In genomic region chr11:51345481-51346465, GRCm38 (mm10) we compare ENCODE assay signal across 12 mouse cellular contexts. TPM values are rescaled to one million over a fixed set of nuclear protein-coding genes. Genes with fewer than 3 reads are reported as not detected.
DNase-seq lines count a peak whose midpoint lies in the region; ATAC-seq lines count a peak whose summit lies in the region.
"Had no signal": no experiment of that assay in that cellular context is flagged by ENCODE, and none has a peak within 500 bp of the region (broad histone marks: within the 10 kb centered on the region; RNA-seq: fewer than 3 reads in every experiment).

No protein-coding gene starts in this region.

- no peak overlapping the region for H3K27ac ChIP-seq in hindbrain, embryonic 16.5 days (ENCODE audit: low read depth, low read length)
- H3K27ac ChIP-seq in hindbrain, embryonic 12.5 days = no peak overlapping the region
- H3K27ac ChIP-seq: embryonic facial prominence, embryonic 15.5 days had no signal

- 72% methylated on average over 21 of the region's 21 CpGs for WGBS in hindbrain, embryonic 16.5 days
- 85% methylated on average over 21 of the region's 21 CpGs for WGBS in hindbrain, embryonic 12.5 days

- H3K4me2 ChIP-seq in hindbrain, embryonic 16.5 days (ENCODE audit: low read length) = no peak overlapping the region
- H3K4me2 ChIP-seq in hindbrain, embryonic 12.5 days (replicated peaks) = no peak overlapping the region
- H3K4me2 ChIP-seq: embryonic facial prominence, embryonic 15.5 days; liver, embryonic 11.5 days had no signal

- H3K9ac ChIP-seq in hindbrain, embryonic 16.5 days (ENCODE audit: low read depth, low read length) = no peak overlapping the region
- H3K9ac ChIP-seq in hindbrain, embryonic 12.5 days = no peak overlapping the region
- H3K9ac ChIP-seq: embryonic facial prominence, embryonic 15.5 days had no signal

- intact Hi-C loops in heart, postnatal 14 days (cut with DNase I) = no loop called here

- peak; percentile 37; the same call in 1 of the 2 replicates for ATAC-seq in hindbrain, embryonic 16.5 days
- no peak for ATAC-seq in hindbrain, embryonic 12.5 days (ENCODE audit: low FRiP score)

- no peaks in the 10 kb centered on the region for H3K27me3 ChIP-seq in hindbrain, embryonic 16.5 days (replicated peaks; ENCODE audit: control insufficient read depth, insufficient read depth, low read length)
- no peaks in the 10 kb centered on the region for H3K27me3 ChIP-seq in hindbrain, embryonic 12.5 days
- H3K27me3 ChIP-seq: embryonic facial prominence, embryonic 15.5 days had no signal

- peak; percentile 60 for DNase-seq in adrenal gland, postnatal 14 days
- peak; percentile 32 to 43 for DNase-seq in cerebellum, adult 18-20 months
- DNase-seq in heart, postnatal 14 days = peak; percentile 19 to 24
- DNase-seq in urinary bladder, postnatal 36 days (ENCODE audit: low spot score in 2 of 2) = no peak
- no peak for DNase-seq in right cerebral cortex, adult 18-20 months
- DNase-seq: lung, postnatal 4 days; spleen, adult 18-20 months; thymus, adult 2 months had no signal

- no peaks in the 10 kb centered on the region for H3K4me1 ChIP-seq in hindbrain, embryonic 16.5 days (ENCODE audit: control insufficient read depth, insufficient read depth, low read depth, low read length)
- H3K4me1 ChIP-seq in hindbrain, embryonic 12.5 days = peaks cover 3% of the 10 kb centered on the region; the same call in 1 of the 2 replicates

- no peak overlapping the region for H3K4me3 ChIP-seq in hindbrain, embryonic 16.5 days (ENCODE audit: low read length)
- H3K4me3 ChIP-seq in hindbrain, embryonic 12.5 days = no peak overlapping the region
- H3K4me3 ChIP-seq: embryonic facial prominence, embryonic 15.5 days had no signal

- no peaks in the 10 kb centered on the region for H3K9me3 ChIP-seq in hindbrain, embryonic 16.5 days (ENCODE audit: control insufficient read depth, low read length)
- no peaks in the 10 kb centered on the region for H3K9me3 ChIP-seq in hindbrain, embryonic 12.5 days (replicated peaks)
- H3K9me3 ChIP-seq: embryonic facial prominence, embryonic 15.5 days had no signal

- no peaks in the 10 kb centered on the region for H3K36me3 ChIP-seq in hindbrain, embryonic 16.5 days (ENCODE audit: control insufficient read depth, insufficient read depth, low read length)
- H3K36me3 ChIP-seq in hindbrain, embryonic 12.5 days = no peaks in the 10 kb centered on the region
- H3K36me3 ChIP-seq: embryonic facial prominence, embryonic 15.5 days had no signal

RNA-seq across cellular contexts. Expression of gene Col23a1, which starts 56.1 kb away (rescaled TPM):
- 4.4 and 6.1 TPM in 2 replicates for polyA plus RNA-seq in hindbrain, embryonic 16.5 days (2015; fragmentation: Nextera tagmentation; extraction: Ambion mirVana)
- 15.9 and 17.1 TPM in 2 replicates for polyA plus RNA-seq in hindbrain, embryonic 12.5 days (2016; fragmentation: Nextera tagmentation; extraction: Ambion mirVana)
- total RNA-seq in adrenal gland, postnatal 14 days (2021) = 7.2 and 7.5 TPM in 2 replicates
- 1 to 10 TPM; 1.5 to 1.7 TPM for total RNA-seq in heart, postnatal 14 days (2021)

Comparison
In these comparisons a context has a peak if more than half of its experiments do, and no peak if none do; other contexts are left out.
1. DNase-seq: peak in adrenal gland, postnatal 14 days (single experiment), cerebellum, adult 18-20 months (2 of 2) and heart, postnatal 14 days (2 of 2); none in urinary bladder, postnatal 36 days (0 of 2) and right cerebral cortex, adult 18-20 months (single experiment).